Mouse (Mus musculus) spleen, adult 2 months (tissue): ENCODE measurements at regions not wholly inside any gene's neighbourhood (a gene's known extent, or its start where the extent isn't known, plus 50 kb on each side); places are given as distances from the start of the nearest gene placed in this dataset.

Source experiments
- CTCF ChIP-seq: fragments of 200-500 bp; IDR thresholded peaks from 2 replicates; pipeline ENCODE4 v1.5.1; 2011; ENCODE audit warnings: mild to moderate bottlenecking, inconsistent platforms; ENCODE audit not compliant: insufficient read depth, insufficient read length, insufficient replicate concordance; ENCODE audit errors: extremely low read depth
- POLR2A ChIP-seq: fragments of 200-500 bp; IDR thresholded peaks from 2 replicates; pipeline ENCODE4 v1.6.1; 2011; ENCODE audit warnings: low read depth, low read length, inconsistent platforms

DNA sequence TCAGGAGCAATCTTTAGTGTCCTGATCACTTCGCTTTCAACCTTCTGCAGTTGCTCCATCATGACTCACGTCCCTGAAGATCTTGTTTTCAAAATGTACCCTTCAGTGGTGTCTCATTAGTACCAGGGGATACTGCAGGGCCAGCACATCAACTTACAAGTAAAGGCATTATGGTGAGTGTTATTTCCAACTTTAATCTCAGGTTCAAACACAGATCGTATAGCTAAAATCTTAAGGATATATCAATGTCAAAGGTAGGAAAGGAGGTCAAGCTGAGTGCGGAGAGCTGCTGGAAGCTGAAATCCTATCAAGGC is 687.8 kb upstream of the Nrsn1 start:
- no peak for TF ChIP-seq POLR2A
- TF ChIP-seq CTCF, result no peak
